Mouse (Mus musculus) Muller cell, postnatal 12 days (primary cell): ENCODE results near the gene Mlxipl.
A peak's percentile ranks its signal among the peaks of the same experiment; 100 is the strongest.

Source experiments
- DNase-seq: peaks from one replicate; pipeline ENCODE4 v3.0.0-alpha.2; 2015; ENCODE audit errors: inconsistent ontology term

Mlxipl gene

DNA sequence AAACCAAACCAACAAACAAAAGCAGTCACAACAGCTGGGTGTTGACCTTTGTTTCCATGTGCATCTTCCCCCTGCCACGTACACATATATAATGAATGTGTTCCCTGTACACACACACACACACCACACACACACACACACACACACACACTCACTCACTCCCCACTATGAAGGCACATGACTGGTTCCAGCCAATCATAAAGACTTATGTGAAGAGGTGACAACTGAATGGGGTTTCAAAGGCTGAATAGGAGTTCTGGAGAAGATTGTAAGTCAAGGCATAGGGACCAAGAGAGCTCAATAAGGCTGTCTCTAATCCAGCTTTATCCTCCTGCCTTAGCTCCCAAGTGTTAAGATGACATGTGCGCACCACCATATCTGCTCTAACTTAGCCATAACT lies 10.1 kb upstream of the Mlxipl start:
- no peak for DNase-seq

DNA sequence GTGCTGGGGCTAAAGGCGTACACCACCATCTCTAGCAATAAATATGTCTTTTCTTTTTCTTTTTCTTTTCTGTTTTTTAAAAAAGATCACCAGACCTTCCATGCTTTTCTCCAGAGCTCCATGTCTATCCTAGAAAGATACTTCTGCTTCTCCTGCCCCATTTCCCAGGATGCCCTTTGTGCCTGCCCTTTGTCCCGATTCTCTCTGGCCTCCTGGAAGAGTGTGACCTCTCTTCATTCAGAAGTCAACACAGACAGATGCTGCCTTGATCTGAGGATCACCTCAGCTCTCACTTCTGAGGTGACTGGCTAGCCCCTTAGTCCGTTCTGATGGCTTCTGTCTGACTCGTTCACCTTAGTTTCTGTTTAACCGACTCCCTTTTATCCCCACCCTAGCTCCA lies 9.2 kb upstream of the Mlxipl start:
- no peak for DNase-seq

DNA sequence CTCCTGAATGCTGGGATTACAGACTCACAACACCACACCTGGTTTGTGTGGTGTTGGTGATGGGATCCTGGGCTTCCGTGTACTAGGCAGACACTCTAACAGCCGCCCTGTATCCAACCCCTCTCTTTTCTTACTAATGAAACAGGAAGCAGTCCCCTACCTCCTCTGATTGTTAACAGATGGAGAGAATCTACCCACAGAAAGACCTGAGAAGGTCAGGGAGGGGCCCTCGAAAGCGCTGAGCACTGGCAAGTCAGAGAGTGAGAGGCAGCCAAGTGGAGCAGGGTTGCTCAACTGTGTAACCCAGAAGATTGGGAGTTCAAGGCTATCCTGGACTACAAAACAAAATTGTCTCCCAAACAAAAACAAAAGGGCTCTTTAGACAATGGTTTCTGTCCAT lies 2.8 kb upstream of the Mlxipl start:
- no peak for DNase-seq

DNA sequence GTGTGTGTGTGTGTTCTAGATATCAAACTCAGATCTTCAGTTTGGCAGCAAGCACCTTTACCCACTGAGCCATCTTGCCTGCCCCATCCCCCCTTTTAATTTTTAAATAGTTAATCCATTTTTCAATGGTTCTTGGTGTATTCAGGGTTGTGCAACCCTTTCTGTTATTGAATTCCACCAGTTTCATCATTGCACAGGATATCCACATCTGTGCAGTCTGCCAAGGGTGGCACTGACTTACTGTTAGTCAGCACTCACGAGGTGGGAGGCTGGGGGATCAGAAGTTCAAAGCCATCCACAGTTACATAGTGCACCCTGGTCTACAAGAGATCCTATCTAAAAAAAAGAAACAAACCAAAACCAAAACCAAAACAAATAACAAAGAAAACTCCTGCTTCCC lies 11.3 kb downstream of the Mlxipl start:
- no peak for DNase-seq

DNA sequence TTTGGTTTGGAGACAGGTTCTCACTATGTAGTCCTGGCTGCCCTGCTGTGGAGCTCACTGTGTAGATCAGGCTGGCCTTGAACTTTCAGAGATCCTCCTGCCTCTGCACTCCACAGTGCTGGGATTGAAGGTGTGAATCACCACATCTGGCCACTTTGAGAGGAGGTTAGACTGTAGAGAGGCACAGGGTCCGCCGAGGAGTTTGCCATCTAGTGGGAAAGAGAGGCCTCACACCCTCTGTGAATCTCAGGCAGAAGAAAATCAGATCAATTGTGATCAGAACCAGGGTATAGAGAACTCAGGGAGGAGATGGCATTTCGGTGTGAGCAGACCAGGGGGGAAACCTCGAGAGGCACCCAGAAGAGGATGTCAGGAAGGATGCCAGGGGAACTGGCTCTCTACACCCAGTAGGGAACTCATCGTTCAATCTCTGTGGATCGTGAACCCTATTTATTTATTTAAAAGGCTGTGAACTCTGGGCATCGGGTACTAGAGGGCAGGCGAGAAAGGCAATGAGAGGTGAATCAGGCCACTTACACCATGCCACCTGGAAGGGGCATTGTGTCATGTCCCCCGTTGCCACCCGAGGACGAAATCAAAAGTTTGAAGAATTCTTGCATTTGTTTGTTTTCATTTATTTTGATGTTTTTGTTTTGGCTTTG lies 14.4 kb downstream of the Mlxipl start:
- DNase-seq: no peak

DNA sequence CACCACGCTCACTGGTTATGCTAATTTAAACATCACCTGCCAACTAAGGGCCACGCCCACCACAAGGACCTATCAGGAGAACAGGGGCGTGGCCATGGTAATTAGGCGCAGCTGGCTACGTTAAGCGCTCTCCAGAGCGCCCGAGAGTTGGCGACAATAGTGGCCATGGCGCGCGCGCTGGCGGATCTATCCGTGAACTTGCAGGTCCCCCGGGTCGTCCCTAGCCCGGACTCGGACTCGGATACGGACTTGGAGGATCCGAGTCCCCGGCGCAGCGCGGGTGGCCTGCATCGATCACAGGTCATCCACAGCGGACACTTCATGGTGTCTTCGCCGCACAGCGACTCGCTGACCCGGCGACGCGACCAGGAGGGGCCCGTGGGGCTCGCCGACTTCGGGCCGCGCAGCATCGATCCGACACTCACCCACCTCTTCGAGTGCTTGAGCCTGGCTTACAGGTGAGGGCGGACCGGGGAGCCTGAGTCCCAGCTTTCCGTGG lies 17.1 kb downstream of the Mlxipl start:
- peak; percentile 74 for DNase-seq

DNA sequence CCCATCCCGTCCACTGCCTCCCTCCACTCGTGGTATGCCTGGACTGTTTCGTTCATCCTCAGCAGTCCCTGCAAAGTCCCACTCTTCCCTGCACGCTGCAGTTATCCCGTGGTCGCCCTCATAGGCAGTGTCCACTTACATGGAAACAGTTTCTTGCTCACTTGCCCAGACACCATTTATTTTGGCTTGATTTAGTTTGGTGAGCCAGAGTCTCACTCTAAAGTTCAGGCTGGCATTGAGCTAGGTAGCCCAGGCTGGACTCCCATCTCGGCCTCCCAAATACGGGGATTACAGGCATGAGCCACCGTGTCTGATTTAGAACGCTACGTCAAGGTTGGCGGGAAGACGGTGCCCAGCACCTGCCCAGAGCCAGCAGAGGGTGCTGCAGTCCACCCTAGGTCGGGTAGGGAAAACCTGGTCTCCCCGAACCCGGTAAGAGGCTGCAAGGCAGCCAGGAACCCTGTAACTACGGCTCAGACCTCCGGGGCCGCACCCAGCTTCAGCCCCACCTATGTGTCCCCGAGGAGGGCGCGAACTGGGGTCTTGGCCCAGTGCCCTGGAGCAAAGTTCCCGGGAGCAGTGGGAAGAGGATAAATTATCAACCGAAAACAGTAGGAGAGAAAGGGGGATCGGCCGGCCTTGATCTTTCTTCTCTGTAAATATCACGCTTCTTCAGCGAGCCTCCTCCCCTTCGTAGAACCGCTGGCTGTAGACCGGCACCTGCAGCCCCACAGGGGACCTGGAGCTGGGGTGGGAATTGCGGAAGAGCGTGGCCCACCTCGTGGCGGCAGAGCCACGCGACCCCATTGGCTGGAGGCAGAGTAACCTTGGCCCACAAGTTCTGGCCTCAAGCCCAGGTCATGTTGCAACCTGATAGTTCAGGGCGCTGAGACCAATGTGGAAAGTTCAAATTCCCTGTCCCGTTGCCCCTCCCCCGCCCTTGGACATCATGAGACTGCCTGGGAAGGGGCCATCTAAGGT lies 18.1 kb downstream of the Mlxipl start:
- DNase-seq: peak; percentile 34

DNA sequence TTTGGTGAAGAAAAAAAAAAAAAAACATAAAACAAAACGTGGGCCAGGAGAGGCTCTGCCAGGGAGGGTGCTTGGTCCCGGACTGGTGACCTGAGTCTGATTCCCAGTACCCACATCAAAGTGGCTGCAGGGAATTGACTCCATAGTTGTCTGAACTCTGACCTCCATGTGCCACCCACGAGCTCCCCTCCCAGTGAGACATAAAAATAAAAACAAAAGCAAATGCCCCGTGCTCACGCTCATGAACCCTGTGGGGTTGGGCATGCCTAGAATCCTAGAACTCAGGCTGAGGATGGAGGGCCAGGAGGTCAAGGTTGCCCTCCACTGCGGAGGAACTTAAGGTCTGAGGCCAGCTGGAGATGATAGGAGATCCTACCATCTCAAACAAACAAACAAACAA lies 19.3 kb downstream of the Mlxipl start:
- DNase-seq: no peak

DNA sequence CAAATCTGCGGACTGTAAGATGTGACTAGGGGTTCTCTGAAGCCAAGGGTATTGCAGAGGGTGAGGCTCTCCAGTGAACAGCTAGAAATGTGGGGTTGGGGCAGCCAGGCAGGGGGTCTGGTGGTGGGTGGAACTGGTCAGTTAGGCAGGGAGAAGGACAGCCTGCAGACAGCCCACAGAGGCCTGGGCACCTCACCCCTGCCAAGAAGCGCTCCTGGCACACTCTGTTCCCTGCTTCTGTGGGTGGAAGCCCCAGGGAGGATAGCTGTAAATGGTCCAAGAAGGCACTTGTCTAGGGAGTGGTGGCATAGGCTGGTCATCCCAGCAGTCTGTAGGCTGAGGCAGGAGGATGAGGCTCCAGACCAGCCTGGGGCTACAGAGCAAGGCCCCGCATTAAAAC lies 19.7 kb downstream of the Mlxipl start:
- DNase-seq: no peak

DNA sequence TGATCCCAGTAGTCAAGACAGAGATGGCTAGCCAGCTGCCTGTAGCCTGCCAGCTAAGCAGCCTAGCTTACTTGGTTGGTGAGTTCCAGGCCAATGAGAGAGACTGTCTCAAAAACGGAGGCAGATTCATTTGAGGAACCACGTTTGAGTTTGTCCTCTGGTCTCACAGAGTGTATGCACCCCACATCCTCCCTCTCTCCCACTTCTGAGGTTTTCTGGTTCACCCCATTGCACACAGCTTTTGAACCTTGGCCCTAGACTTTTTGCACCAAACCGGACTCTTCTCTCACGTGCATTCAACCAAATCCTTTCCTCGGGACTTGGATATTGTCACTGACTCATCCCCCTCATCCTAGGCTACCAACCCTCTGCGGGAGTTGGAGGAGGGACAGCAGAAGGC lies 20.3 kb downstream of the Mlxipl start:
- DNase-seq: no peak

DNA sequence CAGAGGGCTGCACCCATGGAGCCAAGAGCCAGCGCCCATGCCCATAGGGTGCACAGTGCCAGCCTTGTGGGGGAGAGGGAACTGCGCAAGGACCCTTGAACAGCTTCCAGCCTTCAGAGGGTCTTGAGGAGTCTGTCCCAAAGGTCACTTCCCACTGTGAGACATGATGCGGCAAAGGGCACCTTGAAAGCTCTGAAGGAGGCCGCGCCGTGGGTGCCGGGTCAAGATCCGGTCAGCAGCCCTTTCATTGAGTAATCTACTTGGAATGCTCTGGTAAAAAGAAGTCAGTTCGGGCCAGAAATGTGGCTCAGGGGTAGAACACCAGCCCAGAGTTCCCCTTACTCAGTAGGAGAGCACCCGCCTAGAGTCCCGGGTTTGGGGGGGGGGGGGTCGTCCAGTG lies 24.1 kb downstream of the Mlxipl start:
- DNase-seq: no peak

DNA sequence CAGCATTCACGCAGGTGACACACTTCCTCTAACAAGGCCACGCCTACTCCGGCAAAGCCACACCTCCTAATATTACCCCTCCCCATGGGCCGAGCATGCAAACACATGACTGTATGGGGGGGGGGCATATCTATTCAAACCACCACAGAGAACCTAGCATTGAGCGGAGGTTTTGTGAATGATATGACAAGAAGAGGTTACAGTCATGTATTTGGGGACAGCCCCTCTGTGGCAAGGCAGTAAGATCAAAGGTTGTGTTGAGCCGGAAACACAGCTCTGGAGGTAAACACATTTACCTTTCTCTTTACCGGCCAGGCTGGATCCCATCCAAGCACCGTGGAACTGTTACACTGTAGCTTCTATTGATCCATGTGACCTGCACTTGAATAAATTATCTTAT lies 25.6 kb downstream of the Mlxipl start:
- no peak for DNase-seq

DNA sequence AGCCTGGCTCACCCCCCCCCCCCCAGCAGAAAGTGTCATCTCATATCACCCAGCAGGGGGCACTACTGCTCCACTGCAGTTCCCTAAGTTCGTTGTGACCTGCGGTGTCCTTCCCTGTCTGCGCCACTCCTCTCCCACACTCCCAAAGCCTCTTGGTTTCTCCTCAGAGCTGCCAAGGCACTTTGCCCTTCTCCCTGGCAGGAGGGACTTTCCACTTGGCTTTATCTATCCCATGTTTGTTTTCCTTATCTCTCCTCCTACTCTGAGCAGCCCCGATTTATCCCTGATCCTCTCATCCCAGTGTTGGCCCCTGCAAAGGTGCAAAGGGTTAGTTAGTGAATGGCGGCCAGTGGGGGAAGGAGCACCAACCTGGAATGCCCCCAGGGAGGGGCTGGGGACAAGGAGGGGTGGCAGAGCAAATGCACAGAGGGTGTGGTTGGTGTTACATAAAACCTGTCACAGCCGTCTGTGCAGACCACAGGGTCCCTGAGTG lies 28.9 kb downstream of the Mlxipl start:
- DNase-seq: peak; percentile 55

DNA sequence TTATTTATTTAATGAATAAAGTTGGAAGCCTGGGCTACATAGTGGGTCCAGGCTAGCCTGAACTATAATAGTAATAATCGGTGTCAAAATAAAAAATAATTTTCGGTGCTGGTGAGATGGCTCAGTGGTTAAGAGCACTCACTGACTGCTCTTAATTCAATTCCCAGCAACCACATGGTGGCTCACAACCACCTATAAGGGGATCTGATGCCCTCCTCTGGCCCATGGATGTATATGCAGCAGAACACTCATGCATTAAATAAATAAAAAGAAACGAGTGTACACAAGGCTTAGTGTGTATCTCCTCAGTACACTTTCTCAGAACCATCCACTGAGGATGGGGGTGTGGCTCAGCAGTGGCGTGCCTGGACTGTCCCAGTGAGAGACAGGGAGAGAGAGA lies 31.1 kb downstream of the Mlxipl start:
- DNase-seq: no peak

DNA sequence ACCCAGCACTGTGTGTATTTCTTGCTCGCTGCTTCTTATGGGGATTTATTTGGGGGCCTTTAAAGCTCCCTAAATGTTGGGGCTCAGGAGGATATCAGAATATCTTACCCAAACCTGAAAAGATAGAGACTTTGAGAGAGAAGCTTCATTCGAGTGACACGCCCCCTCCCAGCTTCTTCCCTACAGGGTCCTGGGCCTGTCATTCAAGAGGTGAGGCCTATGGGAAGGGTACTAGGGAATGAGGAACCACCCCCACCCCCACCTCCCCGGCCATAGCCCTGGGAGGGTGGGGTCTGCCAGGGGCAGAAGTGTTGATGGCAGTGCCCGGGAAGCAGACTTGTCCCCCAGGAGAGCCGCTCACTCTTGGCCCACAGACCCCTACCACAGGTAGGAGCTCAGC lies 36.4 kb downstream of the Mlxipl start:
- no peak for DNase-seq

DNA sequence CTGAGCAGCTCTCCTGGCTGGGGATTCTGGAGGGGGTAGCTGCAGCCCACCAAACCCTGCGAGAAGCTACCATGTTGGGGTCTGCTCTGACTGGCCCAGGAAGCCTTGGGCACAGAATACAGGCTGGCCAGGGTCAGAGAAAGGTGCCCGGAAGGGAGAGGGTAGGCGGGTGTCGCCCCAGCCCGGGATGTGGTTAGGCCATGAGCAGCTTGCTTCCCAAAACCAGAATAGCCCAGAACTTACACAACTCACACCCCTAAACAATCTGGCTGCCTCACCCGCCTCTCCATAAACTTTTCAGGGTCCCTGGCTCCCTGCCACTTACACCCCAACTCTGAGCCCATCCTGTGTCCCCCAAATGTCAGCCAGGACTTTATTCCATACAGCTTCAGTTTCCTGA lies 38.0 kb downstream of the Mlxipl start:
- DNase-seq: no peak

DNA sequence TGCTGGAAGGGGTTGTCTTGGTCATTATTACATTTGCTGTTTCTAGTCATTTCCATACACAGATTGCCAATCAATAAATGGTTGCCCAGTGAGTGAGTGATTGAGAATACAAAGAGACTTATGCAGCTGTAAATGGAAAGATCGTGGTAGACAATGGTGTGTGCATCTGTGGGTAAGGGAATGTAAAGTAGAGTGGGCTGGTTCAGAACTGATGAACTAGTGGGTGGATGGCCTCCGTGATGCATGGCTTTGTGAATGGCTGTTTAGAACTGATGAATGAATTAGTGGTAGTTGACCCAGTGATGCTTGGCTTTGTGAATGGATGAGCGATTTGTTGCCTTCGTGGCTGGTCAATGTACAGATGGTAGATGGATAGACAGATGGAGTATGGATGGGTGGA lies 40.1 kb downstream of the Mlxipl start:
- DNase-seq: no peak

DNA sequence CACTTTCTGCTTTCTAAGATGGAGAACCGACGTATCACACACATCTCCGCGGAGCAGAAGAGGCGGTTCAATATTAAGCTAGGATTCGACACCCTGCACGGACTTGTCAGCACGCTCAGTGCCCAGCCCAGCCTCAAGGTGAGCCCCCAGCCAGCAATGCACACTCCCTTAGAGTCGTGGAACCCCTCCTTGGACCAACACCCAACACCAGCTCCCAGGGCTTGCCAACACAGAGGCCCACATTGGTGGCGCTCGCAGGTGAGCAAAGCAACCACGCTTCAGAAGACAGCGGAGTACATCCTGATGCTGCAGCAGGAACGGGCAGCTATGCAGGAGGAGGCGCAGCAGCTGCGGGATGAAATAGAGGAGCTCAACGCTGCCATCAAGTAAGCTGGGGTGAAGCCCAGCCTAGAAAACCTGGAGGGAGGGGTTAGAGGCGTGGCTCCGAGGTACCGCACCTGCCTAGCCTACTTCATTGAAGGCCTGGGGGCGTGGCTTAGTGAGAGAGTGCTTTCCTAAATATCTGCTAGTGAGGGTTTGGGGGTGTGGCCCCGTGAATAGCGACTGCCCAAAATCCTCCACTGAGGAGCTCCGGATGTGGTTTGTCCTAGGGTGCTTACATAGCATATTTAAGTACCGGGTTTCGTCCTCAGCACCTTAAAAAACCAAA lies 44.2 kb downstream of the Mlxipl start:
- peak; percentile 34 for DNase-seq

DNA sequence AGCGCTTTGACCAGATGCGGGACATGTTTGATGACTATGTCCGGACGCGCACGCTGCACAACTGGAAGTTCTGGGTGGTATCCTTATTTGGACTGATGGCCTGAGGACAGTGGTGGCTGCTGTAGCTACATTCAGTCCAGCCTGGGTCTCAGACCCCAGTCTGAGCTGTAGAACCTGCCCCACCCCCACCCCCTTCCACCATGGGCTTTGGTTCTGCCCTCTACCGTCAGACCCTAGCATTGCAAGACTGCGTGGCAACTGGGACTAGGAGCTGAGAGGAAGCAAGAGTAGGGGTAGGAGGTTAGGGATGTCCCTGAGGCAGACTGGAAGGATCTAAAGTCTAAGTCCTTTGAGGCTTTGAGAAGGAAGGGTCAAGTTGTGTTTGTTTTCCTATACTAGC lies 44.8 kb downstream of the Mlxipl start:
- peak; percentile 24 for DNase-seq

DNA sequence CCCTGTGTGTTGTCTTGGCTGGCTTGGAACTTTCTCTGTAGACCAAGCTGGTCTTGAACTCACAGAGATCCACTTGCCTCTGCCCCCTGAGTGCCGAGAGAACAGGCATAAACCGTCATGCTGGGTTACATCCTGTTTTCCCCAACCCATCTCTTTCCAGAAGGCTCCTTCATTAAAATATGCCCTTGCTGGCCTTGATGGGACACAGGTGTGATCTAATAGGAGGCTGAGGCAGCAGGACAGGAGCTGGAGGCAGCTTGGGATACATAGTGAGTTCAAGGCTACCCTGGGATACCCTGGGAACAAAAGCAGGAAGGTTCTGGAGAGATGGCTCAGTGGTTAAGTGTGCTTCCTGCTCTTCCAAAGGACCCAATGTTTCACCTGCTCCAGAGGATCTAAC lies 50.2 kb downstream of the Mlxipl start:
- no peak for DNase-seq

DNA sequence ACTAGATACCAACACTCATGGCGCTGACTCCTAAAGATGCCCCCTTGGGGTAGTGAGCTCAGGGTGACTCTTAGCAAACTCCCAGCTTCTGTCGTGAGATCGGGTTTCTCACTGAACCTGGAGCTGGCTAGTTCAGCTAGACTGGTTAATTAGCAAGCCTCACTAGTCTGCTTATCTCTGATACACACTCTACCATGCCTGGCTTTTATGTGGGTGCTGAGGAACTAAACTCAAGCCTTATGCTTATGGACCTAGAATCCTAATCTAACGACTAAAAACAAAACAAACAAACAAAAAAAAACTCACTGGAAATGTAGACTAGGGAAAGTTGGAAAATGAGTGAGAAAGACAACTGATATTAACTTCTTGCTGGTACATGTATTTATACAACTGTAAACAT lies 54.8 kb downstream of the Mlxipl start:
- no peak for DNase-seq

DNA sequence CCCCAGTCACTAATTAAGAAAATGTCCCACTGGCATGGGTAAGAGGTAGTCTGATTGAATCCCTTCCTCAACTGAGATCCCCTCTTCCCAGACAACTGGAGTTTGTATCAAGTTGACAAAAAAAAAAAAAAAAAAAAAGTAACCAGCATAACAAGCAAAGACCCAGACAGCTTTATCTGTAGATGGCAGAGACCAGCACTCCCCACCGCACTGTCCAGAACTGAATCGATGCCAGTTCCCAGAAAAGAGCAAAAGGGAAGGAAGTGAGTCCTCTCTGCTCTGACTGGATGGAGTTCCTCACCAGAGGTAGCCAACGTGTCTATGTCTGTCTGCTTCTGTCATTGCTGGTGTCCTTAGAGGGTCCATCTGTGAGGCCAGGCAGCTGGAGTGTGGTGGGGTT lies 55.8 kb downstream of the Mlxipl start:
- DNase-seq: no peak
